Mouse (Mus musculus): Measurements from ENCODE around the gene Gm49510. TPM values are rescaled to one million over a fixed set of nuclear protein-coding genes. Genes with fewer than 3 reads are reported as not detected.

Gene Gm49510
- polyA plus RNA-seq, 1 experiment = not detected

DNA sequence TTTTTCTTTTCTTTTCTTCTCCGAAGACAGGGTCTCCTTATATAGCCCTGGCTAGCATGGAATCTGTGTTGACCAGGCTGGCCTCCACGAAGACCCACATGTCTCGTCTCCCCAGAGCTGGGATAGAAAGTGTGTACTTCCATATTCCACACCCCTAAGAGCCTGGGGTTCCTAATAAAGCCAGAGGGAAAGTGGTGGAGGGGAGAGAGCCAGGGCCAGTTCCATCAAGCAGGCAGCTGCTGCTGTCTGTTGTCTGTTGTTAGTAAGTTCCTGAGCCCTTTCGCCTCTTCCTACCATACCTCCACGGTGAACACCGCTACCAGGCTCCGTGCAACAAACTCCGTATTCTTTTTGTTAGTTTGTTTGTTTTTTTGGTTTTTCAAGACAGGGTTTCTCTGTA is 29.1 kb downstream of the Gm49510 start:
- Histone ChIP-seq H3K4me3 (ENCODE audit: low read depth, low read length) (no peak overlapping the region), H3K36me3 (ENCODE audit: control insufficient read depth, insufficient read depth, low read length) (no peaks in the 10 kb centered on the region), H3K27ac (ENCODE audit: insufficient read depth, low read depth, low read length) (peak overlapping the region; percentile 5; the same call in 1 of the 2 replicates), H3K27me3 (ENCODE audit: control insufficient read depth, insufficient read depth, low read length) (no peaks in the 10 kb centered on the region), H3K4me1 (ENCODE audit: control insufficient read depth, insufficient read depth, insufficient read length, low read length) (peaks cover 12% of the 10 kb centered on the region)
- TF ChIP-seq CTCF (IDR thresholded peaks at IDR 0.05; ENCODE audit: extremely low read depth, insufficient read length, insufficient replicate concordance, low read depth, low read length) = no peak
- TF ChIP-seq POLR2A (IDR thresholded peaks at IDR 0.05; ENCODE audit: low read depth, low read length) = no peak
- WGBS = 51% methylated on average over 8 of the region's 8 CpGs

DNA sequence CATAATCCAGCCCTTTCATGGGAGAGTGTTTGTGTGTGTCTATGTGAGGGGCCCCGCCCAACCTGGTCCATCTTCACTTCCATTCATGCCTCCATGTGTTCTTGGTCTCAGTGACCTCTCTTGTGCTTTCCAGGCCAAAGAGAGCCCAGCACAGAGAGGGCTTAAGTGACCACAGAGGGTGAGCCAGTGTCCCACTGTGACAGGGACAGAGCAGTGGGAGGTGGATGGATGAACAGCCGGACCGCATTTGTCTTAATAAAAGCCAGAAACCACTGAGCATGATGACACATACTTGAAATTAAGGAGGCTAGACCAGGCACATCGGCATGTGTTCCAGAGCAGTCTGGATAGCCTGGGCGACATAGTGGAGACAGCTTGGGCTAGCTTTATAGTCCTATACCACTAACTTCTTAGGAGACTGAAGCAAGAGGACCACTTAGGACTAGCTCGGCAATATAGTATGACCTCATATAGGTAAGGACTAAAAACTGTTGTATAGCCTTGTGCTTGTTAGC is 30.8 kb downstream of the Gm49510 start:
- WGBS = 90% methylated on average over 6 of the region's 6 CpGs

DNA sequence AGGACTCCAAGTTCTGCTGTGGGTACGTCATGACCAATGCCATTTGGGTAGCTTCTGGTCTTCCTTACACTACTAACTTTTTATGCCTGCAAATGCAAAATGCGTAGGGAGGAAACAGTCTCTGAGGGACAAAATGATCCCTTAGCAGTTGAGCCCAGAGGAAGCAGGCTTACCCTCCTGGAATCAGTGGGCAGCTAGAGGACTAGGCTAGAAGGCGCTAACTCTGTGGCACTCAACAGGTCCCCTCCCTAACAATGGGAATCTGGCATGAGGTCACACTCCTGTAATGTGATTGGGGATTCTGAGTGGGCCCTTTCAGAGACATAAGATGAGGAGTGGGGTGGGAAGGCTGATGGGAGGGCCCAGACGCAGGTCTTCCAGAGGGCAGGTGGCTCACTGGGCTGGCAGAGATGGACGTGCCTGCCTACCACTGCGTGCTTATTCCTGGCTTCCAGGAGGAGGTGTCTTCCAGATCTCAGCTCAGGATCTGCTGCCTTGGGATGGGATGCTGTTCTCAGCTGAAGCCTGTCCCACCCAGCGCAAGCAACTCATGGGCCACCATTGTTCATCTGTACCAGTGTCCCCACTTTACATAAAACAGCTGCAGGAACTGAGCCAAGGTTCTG is 31.4 kb downstream of the Gm49510 start:
- H3K27ac ChIP-seq (ENCODE audit: insufficient read depth, low read depth, low read length) = no peak overlapping the region
- no peaks in the 10 kb centered on the region for H3K27me3 ChIP-seq (ENCODE audit: control insufficient read depth, insufficient read depth, low read length)
- H3K36me3 ChIP-seq (ENCODE audit: control insufficient read depth, insufficient read depth, low read length) = no peaks in the 10 kb centered on the region
- 94% methylated on average over 7 of the region's 7 CpGs for WGBS
- H3K4me1 ChIP-seq (ENCODE audit: control insufficient read depth, insufficient read depth, insufficient read length, low read length) = peaks cover 8% of the 10 kb centered on the region
- no peak overlapping the region for H3K4me3 ChIP-seq (ENCODE audit: low read depth, low read length)
- TF ChIP-seq POLR2A (IDR thresholded peaks at IDR 0.05; ENCODE audit: low read depth, low read length) (no peak), CTCF (IDR thresholded peaks at IDR 0.05; ENCODE audit: extremely low read depth, insufficient read length, insufficient replicate concordance, low read depth, low read length) (no peak)

More for the DNA sequence above, 30.8 kb downstream of the Gm49510 start:
- H3K27me3 ChIP-seq (ENCODE audit: control insufficient read depth, insufficient read depth, low read length) = no peaks in the 10 kb centered on the region
- H3K36me3 ChIP-seq (ENCODE audit: control insufficient read depth, insufficient read depth, low read length) = no peaks in the 10 kb centered on the region
- no peak for TF ChIP-seq POLR2A (IDR thresholded peaks at IDR 0.05; ENCODE audit: low read depth, low read length)
- TF ChIP-seq CTCF (IDR thresholded peaks at IDR 0.05; ENCODE audit: extremely low read depth, insufficient read length, insufficient replicate concordance, low read depth, low read length) = no peak
- no peak overlapping the region for H3K27ac ChIP-seq (ENCODE audit: insufficient read depth, low read depth, low read length)
- H3K4me3 ChIP-seq (ENCODE audit: low read depth, low read length) = no peak overlapping the region
- peaks cover 9% of the 10 kb centered on the region for H3K4me1 ChIP-seq (ENCODE audit: control insufficient read depth, insufficient read depth, insufficient read length, low read length)

DNA sequence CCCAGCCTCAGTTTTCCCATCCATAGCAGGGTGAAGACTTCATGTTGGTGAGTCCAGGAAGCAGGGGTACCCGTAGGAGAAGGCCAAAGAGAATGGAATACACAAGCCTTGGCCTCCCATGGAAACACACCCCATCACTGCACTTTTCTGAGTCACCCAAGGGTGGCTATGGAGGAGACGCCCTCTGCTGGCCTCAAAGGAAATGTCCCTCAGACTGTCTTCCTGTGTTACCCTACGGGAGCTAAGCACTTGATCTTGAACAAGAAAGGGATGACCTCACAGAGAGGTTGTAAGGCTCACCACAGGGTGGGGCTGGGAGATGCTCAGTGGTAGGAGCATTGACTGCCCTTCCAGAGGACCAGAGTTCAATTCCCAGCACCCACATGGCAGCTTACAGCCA is 32.1 kb downstream of the Gm49510 start:
- H3K4me3 ChIP-seq (ENCODE audit: low read depth, low read length) = no peak overlapping the region
- TF ChIP-seq CTCF (IDR thresholded peaks at IDR 0.05; ENCODE audit: extremely low read depth, insufficient read length, insufficient replicate concordance, low read depth, low read length) (peak; percentile 77; the same call in 1 of the 2 replicates), POLR2A (IDR thresholded peaks at IDR 0.05; ENCODE audit: low read depth, low read length) (no peak)
- WGBS = under 1% methylated on average over 3 of the region's 3 CpGs
- H3K27ac ChIP-seq (ENCODE audit: insufficient read depth, low read depth, low read length) = no peak overlapping the region
- H3K27me3 ChIP-seq (ENCODE audit: control insufficient read depth, insufficient read depth, low read length) = no peaks in the 10 kb centered on the region
- H3K36me3 ChIP-seq (ENCODE audit: control insufficient read depth, insufficient read depth, low read length) = no peaks in the 10 kb centered on the region
- H3K4me1 ChIP-seq (ENCODE audit: control insufficient read depth, insufficient read depth, insufficient read length, low read length) = peaks cover 5% of the 10 kb centered on the region; the same call in 1 of the 2 replicates

DNA sequence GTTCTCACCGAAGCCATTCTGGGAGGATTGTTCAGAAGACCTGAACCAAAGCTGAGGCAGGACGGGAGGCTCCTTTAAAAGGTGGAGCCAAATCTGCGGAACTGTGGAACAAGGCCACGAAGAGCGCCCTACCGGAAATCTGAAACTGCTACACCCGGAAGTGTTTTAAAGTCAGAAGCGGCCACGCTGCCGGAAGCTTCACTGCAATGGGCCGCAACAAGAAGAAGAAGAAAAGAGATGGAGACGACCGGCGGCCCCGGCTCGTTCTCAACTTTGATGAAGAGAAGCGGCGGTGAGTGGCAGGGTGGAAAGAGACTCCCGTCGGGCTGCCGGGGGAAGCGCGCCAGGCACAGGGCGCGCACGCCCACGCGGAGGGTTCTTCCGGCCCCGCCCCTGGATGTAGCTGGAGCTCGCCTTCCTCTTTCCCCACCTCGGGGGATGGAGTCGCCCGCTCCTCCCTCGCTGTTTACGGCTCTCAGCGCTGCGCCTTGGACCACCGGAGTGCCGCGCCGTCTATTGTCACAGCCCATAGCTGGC is 35.4 kb downstream of the Gm49510 start, which contains the start of gene Nol12:
Gene Nol12, plus strand, starts transcription at position 150 of the 537 bp plus-strand sequence.
- Histone ChIP-seq H3K36me3 (ENCODE audit: control insufficient read depth, insufficient read depth, low read length) (peaks cover 7% of the 10 kb centered on the region; the same call in 1 of the 2 replicates), H3K27ac (ENCODE audit: insufficient read depth, low read depth, low read length) (peak within 1 kb of the TSS; percentile 68), H3K4me1 (ENCODE audit: control insufficient read depth, insufficient read depth, insufficient read length, low read length) (peaks cover 2% of the 10 kb centered on the region; the same call in 1 of the 2 replicates), H3K4me3 (ENCODE audit: low read depth, low read length) (peak within 1 kb of the TSS; percentile 97), H3K27me3 (ENCODE audit: control insufficient read depth, insufficient read depth, low read length) (no peaks in the 10 kb centered on the region)
- WGBS = under 1% methylated on average over 42 of the region's 42 CpGs
- TF ChIP-seq CTCF (IDR thresholded peaks at IDR 0.05; ENCODE audit: extremely low read depth, insufficient read length, insufficient replicate concordance, low read depth, low read length) = peak; percentile 10; the same call in 1 of the 2 replicates
- TF ChIP-seq POLR2A (IDR thresholded peaks at IDR 0.05; ENCODE audit: low read depth, low read length) = peak; percentile 48; the same call in 1 of the 2 replicates

DNA sequence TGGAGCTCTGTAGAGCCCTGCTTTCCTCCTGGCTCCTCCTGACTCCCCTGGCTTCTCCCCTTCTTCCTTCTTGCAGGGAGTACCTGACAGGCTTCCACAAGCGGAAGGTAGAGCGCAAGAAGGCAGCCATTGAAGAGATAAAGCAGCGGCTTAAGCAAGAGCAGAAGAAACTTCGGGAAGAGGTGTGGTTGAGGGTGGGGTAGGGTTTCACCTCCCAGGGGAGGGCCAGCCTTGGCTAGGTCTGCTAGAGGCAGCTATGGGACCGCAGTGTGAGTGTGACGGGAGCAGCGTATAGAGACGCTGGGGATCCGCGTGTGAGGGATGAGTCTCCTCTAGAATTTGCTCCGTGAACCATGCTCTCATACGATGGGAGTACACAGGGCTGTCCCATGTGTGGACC is 36.9 kb downstream of the Gm49510 start:
- WGBS = 88% methylated on average over 12 of the region's 12 CpGs
- no peak for TF ChIP-seq CTCF (IDR thresholded peaks at IDR 0.05; ENCODE audit: extremely low read depth, insufficient read length, insufficient replicate concordance, low read depth, low read length)
- no peak for TF ChIP-seq POLR2A (IDR thresholded peaks at IDR 0.05; ENCODE audit: low read depth, low read length)

DNA sequence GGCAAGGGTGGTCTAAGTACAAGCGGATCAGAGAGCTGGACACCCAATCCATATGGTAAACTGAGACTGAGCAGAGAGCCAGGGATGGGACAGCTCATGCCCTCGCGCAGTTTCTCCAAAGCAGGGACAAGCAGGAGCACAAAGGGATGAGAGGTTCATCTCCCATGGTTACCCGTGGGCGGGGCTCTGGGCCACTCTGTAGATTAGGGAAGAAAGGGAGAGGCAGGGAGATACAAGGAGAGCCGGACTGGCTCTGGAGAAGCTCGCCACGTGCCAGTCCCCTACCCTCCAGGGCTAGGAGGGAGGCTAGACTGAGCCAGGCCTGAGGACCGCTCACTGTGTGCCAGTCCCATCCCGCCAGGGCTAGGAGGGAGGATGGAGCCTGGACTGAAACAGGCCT is 37.8 kb downstream of the Gm49510 start:
- TF ChIP-seq CTCF (IDR thresholded peaks at IDR 0.05; ENCODE audit: extremely low read depth, insufficient read length, insufficient replicate concordance, low read depth, low read length) = no peak

More for the DNA sequence above, 36.9 kb downstream of the Gm49510 start:
- Histone ChIP-seq H3K27me3 (ENCODE audit: control insufficient read depth, insufficient read depth, low read length) (no peaks in the 10 kb centered on the region), H3K36me3 (ENCODE audit: control insufficient read depth, insufficient read depth, low read length) (peaks cover 22% of the 10 kb centered on the region), H3K27ac (ENCODE audit: insufficient read depth, low read depth, low read length) (no peak overlapping the region), H3K4me3 (ENCODE audit: low read depth, low read length) (no peak overlapping the region), H3K4me1 (ENCODE audit: control insufficient read depth, insufficient read depth, insufficient read length, low read length) (peaks cover 2% of the 10 kb centered on the region; the same call in 1 of the 2 replicates)

More for the DNA sequence above, 37.8 kb downstream of the Gm49510 start:
- H3K27ac ChIP-seq (ENCODE audit: insufficient read depth, low read depth, low read length) = no peak overlapping the region
- H3K4me3 ChIP-seq (ENCODE audit: low read depth, low read length) = no peak overlapping the region
- no peaks in the 10 kb centered on the region for H3K27me3 ChIP-seq (ENCODE audit: control insufficient read depth, insufficient read depth, low read length)
- peaks cover 2% of the 10 kb centered on the region; the same call in 1 of the 2 replicates for H3K4me1 ChIP-seq (ENCODE audit: control insufficient read depth, insufficient read depth, insufficient read length, low read length)
- 90% methylated on average over 10 of the region's 10 CpGs for WGBS
- H3K36me3 ChIP-seq (ENCODE audit: control insufficient read depth, insufficient read depth, low read length) = peaks cover 22% of the 10 kb centered on the region

Measured in small intestine, adult 2 months (tissue).